Mouse (Mus musculus): ENCODE results near the gene Lemd2.
A peak's percentile ranks its signal among the peaks of the same experiment; 100 is the strongest.

Gene Lemd2

DNA sequence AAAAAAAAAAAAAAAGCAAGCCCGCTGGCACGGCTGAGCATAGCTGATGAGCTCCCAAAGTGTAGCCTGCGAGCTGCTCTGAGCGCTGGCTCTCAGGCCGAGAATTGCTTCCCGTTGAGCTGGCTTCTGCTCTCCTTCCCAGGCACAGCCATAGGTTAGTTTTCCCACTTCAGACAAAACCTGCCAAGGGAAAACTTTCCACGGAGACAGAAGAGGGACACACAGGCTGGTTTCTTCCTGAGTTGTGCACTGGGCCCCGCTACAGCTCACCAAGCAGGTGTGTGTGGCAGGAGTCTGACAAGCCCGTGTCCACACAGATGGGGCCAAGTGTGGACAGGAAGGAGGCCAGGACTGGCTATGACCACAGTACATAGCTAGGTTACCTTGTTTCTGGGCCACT is 15.4 kb downstream of the Lemd2 start:
- DNase-seq (ENCODE audit: low read depth, low spot score) = no peak

DNA sequence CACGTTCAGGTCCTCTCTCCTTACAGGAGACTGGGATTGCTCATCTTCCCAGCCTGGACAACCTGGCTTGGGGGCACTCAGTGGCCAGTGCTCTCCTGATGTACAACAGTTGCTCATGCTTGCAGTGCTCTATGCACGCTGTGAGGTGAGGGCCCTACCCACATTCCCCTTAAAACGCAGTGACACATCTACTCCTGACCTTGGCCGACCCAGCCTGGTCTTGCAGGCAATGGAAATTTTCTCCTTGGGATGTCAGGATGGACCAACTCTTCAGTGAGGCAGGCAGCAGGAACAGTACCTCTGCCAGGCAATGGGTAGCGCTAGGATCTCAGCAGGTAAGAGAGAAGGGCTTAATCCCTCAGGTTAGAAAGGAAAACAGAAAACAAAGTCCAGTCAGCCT is 17.2 kb downstream of the Lemd2 start:
- DNase-seq (ENCODE audit: low read depth, low spot score) = no peak

DNA sequence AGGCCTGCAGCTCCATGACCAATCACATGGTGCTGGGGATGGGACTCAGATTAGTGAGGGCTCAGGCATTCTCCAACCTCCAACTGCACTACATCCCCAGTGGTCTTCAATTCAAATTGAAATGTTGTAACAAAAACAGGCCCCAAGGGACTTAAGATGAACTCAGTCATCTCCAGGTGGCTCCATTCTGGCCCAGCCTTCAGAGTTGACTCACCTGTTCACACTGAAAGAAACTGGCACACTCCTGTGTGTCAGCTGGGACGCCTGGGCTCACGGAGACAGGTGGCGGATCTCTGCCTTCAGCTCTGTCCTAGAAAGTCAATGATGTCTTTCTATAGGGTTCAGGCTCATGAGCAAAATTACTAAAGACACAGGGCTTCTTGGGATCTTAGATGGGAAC is 18.2 kb downstream of the Lemd2 start:
- DNase-seq (ENCODE audit: low read depth, low spot score) = no peak

- no peak for DNase-seq (ENCODE audit: low read depth, low spot score)
Measured at GRCm38 (mm10) chr17:27183667-27184292, 20.5 kb downstream of the Lemd2 start.

DNA sequence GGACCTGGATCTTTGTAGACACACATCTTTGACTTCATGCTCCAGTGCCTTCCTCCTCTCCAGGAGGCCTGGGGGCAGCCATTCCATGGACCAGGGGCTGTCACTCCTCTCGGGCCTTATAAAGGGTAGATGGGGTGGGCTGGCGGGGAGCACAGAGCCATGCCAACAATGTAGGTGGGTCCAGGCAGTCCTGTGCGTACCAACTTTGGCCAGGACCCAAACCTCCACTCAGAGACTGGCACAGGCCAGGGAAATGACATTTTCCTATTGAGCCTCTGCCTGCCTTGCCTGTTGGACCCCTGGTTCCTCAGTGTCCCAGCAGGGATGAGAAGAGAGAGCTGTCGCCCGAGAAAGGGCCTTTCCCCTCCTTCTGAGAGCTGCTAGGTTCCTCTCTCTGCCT is 21.9 kb downstream of the Lemd2 start:
- DNase-seq (ENCODE audit: low read depth, low spot score) = no peak

GRCm38 (mm10) chr17:27181666-27182065 is 22.6 kb downstream of the Lemd2 start:
- DNase-seq (ENCODE audit: low read depth, low spot score) = no peak

DNA sequence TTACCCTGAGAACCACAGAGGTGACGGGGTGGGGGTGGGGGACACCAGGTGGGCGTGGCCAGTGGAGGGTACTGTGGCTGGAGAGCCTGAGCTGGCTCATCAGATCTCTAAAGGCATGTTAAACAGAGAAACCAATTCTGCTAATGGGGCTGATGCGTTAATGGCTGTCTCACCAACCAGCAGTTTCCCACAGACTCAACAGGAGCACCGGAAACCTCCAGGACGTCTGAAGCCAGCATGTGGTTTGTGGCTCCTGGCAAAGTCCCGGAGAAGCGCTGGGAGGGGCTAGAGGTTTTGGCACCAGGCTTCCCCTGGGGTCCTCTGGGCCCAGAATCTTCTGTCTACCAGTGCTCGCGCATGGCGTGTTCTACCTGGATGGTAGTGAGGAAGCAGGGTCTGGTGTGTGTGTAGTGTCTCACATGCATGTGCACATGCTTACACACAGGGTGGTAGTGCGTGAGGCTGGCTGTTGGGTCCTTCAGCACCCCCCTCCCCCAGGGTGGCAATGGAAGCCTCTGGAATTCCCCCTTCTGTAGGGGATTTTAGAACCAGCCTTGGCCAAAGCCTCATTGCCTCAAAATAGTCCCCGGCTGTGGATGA is 24.5 kb downstream of the Lemd2 start:
- peak; percentile 47 for DNase-seq (ENCODE audit: low read depth, low spot score)

- no peak for DNase-seq (ENCODE audit: low read depth, low spot score)
Measured at GRCm38 (mm10) chr17:27178427-27179177, 25.7 kb downstream of the Lemd2 start.

DNA sequence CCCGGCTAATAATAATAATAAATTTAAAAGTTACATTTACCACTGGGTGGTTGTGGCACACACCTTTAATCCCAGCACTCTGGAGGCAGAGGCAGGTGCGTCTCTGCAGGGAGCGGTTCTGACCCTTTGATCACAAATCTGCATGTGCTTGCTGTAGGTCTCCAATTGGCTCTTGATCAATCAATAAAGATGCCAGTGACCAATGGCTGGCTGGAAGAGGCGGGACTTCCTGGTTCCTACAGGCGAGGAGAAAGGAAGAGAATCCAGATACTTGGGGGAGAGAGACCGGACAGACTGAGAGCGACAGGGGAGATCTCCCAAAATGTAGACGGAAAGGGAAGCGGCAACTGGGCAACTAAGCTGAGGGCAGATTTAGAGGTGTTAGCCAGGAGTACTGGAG is 26.2 kb downstream of the Lemd2 start:
- DNase-seq (ENCODE audit: low read depth, low spot score) = peak; percentile 37

DNA sequence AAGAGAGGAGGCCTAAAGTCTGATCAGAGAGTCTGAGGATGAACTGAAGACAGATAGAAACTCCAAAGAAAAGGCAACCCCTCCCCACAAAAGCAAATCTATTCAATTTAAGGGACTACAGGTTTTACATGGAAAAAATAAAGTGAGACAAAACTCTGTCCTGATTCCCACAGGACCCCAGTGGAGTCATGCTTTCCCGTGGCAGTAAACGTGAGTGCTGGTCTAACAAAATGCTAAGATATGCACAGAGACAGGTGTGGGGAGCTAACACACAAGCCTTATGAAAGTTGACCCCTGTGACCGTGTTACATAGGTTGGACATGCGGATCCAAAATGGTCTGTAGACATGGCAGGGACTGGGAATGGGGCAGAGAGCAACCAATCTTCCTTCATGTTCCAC is 27.5 kb downstream of the Lemd2 start:
- no peak for DNase-seq (ENCODE audit: low read depth, low spot score)

- no peak for DNase-seq (ENCODE audit: low read depth, low spot score)
Measured at GRCm38 (mm10) chr17:27176287-27176686, 28.0 kb downstream of the Lemd2 start.

DNA sequence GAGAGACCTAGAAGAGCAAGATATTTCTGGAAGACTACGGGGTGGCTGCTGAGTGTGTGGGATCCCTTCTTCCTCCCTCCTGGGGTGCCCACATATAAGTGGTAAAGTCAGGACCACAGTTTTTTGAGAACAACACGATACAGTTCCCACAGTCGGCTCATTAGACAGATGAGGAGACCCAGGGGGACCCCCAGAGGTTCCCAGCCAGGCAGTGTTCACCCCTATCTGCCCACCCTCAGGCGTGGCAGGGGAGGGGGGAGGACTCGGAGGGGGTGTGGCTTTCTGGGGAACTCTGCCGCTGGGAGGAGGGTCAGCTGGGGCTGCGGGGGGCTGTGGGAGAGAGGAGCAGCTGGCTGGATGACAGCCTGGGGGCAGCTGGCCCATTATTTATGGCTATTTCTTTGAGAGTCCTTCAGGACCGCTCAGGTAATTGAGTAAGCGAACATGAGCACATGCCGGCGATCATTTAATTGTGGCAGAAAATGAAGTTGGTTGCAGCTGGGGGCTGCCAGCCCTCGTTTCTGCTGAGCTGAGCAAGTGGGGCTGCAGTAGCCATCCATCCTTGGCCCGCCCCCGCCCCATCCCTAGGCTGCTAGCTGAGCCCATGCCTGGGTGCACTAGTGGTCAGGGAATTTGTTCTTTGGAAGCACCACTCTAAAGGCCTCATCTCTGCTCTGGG is 28.9 kb downstream of the Lemd2 start:
- no peak for DNase-seq (ENCODE audit: low read depth, low spot score)

DNA sequence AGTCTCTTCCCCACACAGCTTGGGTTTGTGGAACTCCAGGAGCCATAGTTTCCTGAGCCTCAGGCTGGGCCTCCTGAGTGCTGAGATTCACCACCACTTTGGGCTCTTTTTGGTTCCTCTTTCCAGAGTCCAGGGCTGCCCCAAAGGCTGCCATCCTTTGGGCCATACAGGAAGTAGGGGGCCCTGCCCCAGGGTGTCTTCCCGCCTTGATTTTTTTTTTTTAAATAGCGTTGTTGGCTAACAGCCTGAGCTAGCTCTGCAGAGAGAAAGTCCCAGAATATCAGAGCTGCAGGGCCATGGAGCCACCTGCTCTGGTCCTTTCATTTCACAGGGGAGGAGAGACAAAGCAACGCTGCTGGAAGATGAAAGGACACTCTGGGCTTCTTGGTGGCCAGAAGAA is 30.6 kb downstream of the Lemd2 start:
- no peak for DNase-seq (ENCODE audit: low read depth, low spot score)

GRCm38 (mm10) chr17:27172459-27172858 is 31.8 kb downstream of the Lemd2 start:
- DNase-seq (ENCODE audit: low read depth, low spot score) = no peak

- DNase-seq (ENCODE audit: low read depth, low spot score) = no peak
Measured at GRCm38 (mm10) chr17:27171121-27171520, 33.1 kb downstream of the Lemd2 start.

- DNase-seq (ENCODE audit: low read depth, low spot score) = no peak
Measured at GRCm38 (mm10) chr17:27169952-27170695, 34.1 kb downstream of the Lemd2 start.

DNA sequence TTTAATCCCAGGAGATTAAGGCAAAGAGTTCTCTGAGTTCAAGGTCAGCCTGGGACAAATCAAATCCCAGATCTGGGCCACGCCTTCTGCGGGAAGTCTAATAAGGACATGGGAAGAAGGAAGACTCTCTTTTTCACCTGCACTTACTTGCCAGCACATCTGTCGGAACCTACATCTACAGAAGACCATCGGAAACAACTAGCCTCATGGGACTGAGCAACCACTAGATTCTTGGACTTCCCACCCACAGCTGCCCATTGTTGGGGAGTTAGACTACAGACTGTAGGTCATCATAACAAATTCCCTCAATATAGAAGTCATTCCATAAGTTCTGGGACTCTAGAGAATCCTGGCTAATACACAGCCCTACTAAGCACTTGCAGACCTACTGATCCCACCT is 35.7 kb downstream of the Lemd2 start:
- no peak for DNase-seq (ENCODE audit: low read depth, low spot score)

- DNase-seq (ENCODE audit: low read depth, low spot score) = no peak
Measured at GRCm38 (mm10) chr17:27167545-27167944, 36.7 kb downstream of the Lemd2 start, which contains the start of gene Ip6k3. TSS of gene Ip6k3 (minus strand) at chr17:27167795.

DNA sequence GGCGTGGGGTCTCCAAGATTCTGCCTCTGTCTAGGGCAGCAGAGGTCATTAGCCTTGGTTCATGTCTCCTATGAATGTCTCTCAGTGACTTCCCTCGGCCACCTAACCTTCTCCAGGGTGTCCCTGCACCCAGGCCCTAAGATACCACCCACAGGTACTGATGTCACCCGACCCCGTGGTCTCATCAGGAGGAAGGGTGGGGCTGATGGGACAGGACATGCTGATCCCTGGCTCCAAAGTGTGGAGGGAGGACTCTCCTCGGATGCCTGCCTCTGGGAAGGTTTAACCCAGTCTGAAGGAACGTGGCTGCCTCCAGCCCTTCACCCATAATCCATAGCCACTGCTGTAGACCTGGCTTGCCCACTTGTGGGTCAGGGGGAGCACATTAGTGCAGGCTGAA is 37.4 kb downstream of the Lemd2 start:
- no peak for DNase-seq (ENCODE audit: low read depth, low spot score)

GRCm38 (mm10) chr17:27165054-27165773 is 39.1 kb downstream of the Lemd2 start:
- no peak for DNase-seq (ENCODE audit: low read depth, low spot score)

GRCm38 (mm10) chr17:27160905-27161304 is 43.4 kb downstream of the Lemd2 start:
- DNase-seq (ENCODE audit: low read depth, low spot score) = no peak
